ENCODE assay signal across 8 mouse cellular contexts in genomic region chr7:110265796-110266195, GRCm38 (mm10). TPM values are rescaled to one million over a fixed set of nuclear protein-coding genes. Genes with fewer than 3 reads are reported as not detected.
DNase-seq lines count a peak whose midpoint lies in the region; ATAC-seq and TF ChIP-seq lines count a peak whose summit lies in the region.
"Had no signal": no experiment of that assay in that cellular context is flagged by ENCODE, and none has a peak within 500 bp of the region (broad histone marks: within the 10 kb centered on the region; RNA-seq: fewer than 3 reads in every experiment).

No protein-coding gene starts in this region.

- peak overlapping the region; percentile 38; the same call in 1 of the 2 replicates for H3K4me2 ChIP-seq in CH12.LX (ENCODE audit: insufficient read depth, low read depth, poor library complexity, severe bottlenecking)
- H3K4me2 ChIP-seq in heart, embryonic 12.5 days: no peak overlapping the region
- H3K4me2 ChIP-seq: lung, embryonic 15.5 days had no signal

- peak; percentile 88 for DNase-seq in CH12.LX (ENCODE audit: extremely low read depth)
- peak; percentile 89 for DNase-seq in ZHBTc4 (ENCODE audit: low read depth, low spot score)
- DNase-seq in layer of hippocampus, adult 9-10 months (ENCODE audit: low spot score): peak; percentile 77
- peak; percentile 96 for DNase-seq in lung, postnatal 14 days
- DNase-seq in skeletal muscle tissue, adult 2 months (ENCODE audit: low read depth, low spot score): peak; percentile 69

- 0 out of 2 replicates have a peak, but pooled peaks have one; percentile 8 for TF ChIP-seq POLR2A in CH12.LX (IDR thresholded peaks at IDR 0.05; ENCODE audit: low read depth, low read length)

- peak overlapping the region; percentile 68; the same call in 1 of the 2 replicates for H3K27ac ChIP-seq in CH12.LX (ENCODE audit: insufficient read depth, low read depth)
- H3K27ac ChIP-seq in heart, embryonic 12.5 days (ENCODE audit: poor library complexity, severe bottlenecking): no peak overlapping the region
- H3K27ac ChIP-seq: lung, embryonic 15.5 days had no signal

- H3K4me3 ChIP-seq in CH12.LX (replicated peaks in 1 of 3; ENCODE audit: low read depth in 2 of 3, low read length in 2 of 3, poor library complexity in 1 of 3): no peak overlapping the region
- no peak overlapping the region for H3K4me3 ChIP-seq in heart, embryonic 12.5 days
- H3K4me3 ChIP-seq: lung, embryonic 15.5 days had no signal

- dilution Hi-C loops in CH12.LX (cut with MboI; ENCODE audit: extremely low pct_ligation_motif_present, extremely low pct_unique_long_range_greater_than_20kb, low sequenced_read_pairs): no loop called here

- 26% methylated on average over 7 of the region's 7 CpGs for WGBS in heart, embryonic 12.5 days

- peaks cover 49 to 95% of the 10 kb centered on the region in 2 experiments for H3K4me1 ChIP-seq in CH12.LX (ENCODE audit: control insufficient read depth in 1 of 2, insufficient read depth in 2 of 2)
- peaks cover 29% of the 10 kb centered on the region for H3K4me1 ChIP-seq in heart, embryonic 12.5 days (replicated peaks)

- H3K9ac ChIP-seq in CH12.LX (ENCODE audit: insufficient read depth, low read depth): no peak overlapping the region; the same call in 1 of the 2 replicates
- H3K9ac ChIP-seq in heart, embryonic 12.5 days: no peak overlapping the region
- H3K9ac ChIP-seq: lung, embryonic 15.5 days had no signal

- peak; percentile 79 to 93 for TF ChIP-seq CTCF in CH12.LX (conservative IDR thresholded peaks at IDR 0.05 in 1 of 2, IDR thresholded peaks at IDR 0.05 in 1 of 2; ENCODE audit: low read depth in 2 of 2, low read length in 2 of 2)

- peaks cover 48 to 89% of the 10 kb centered on the region in 2 experiments for H3K36me3 ChIP-seq in CH12.LX (replicated peaks in 1 of 2; ENCODE audit: control insufficient read depth in 1 of 2, insufficient read depth in 1 of 2, low read length in 1 of 2)
- peaks cover 21% of the 10 kb centered on the region for H3K36me3 ChIP-seq in heart, embryonic 12.5 days

- H3K9me3 ChIP-seq in CH12.LX (replicated peaks; ENCODE audit: low read length): no peaks in the 10 kb centered on the region
- no peaks in the 10 kb centered on the region for H3K9me3 ChIP-seq in heart, embryonic 12.5 days (replicated peaks)
- H3K9me3 ChIP-seq: lung, embryonic 15.5 days had no signal

- TF ChIP-seq RAD21 in CH12.LX (IDR thresholded peaks at IDR 0.05; ENCODE audit: low read depth, low read length): peak; percentile 86

- TF ChIP-seq EP300 in CH12.LX (IDR thresholded peaks at IDR 0.05; ENCODE audit: low read length): no peak

- peaks cover 64% of the 10 kb centered on the region for H3K79me2 ChIP-seq in CH12.LX (replicated peaks; ENCODE audit: control insufficient read depth, extremely low read depth, insufficient read depth, poor library complexity, severe bottlenecking)

- in situ Hi-C loops in CH12.LX (cut with MboI; ENCODE audit: low pct_ligation_motif_present, low pct_unique_long_range_greater_than_20kb, low sequenced_read_pairs): loop anchor here (10.0 kb wide), 1 partner anchor 101 kb away; no protein-coding TSS in a partner anchor

- H3K27me3 ChIP-seq in CH12.LX (replicated peaks): no peaks in the 10 kb centered on the region
- H3K27me3 ChIP-seq in heart, embryonic 12.5 days (replicated peaks): no peaks in the 10 kb centered on the region
- H3K27me3 ChIP-seq: lung, embryonic 15.5 days had no signal

- ATAC-seq in common myeloid progenitor, adult 5-6 weeks (replicated peaks; ENCODE audit: low read depth, poor library complexity, severe bottlenecking): peak; percentile 78
- 0 out of 2 replicates have a peak, but pooled peaks have one; percentile 45 for ATAC-seq in heart, embryonic 12.5 days (ENCODE audit: insufficient number of reproducible peaks, low FRiP score)

TF ChIP-seq in CH12.LX, 34 proteins besides CTCF, POLR2A, EP300 and RAD21:
- TF ChIP-seq SIN3A (IDR thresholded peaks at IDR 0.05; ENCODE audit: low read length) (peak; percentile 44; the same call in 1 of the 2 replicates), MAZ (IDR thresholded peaks at IDR 0.05; ENCODE audit: low read depth, low read length) (no peak), RCOR1 (conservative IDR thresholded peaks at IDR 0.05; ENCODE audit: low read depth, low read length) (no peak), GABPA (IDR thresholded peaks at IDR 0.05; ENCODE audit: insufficient replicate concordance, low read depth, low read length) (no peak), ZC3H11A (IDR thresholded peaks at IDR 0.05; ENCODE audit: low read depth, low read length) (peak; percentile 15; the same call in 1 of the 2 replicates), MXI1 (IDR thresholded peaks at IDR 0.05; ENCODE audit: low read depth, low read length) (peak; percentile 60; the same call in 1 of the 2 replicates), MAFK (IDR thresholded peaks at IDR 0.05; ENCODE audit: insufficient replicate concordance, low read length) (no peak), HCFC1 (IDR thresholded peaks at IDR 0.05; ENCODE audit: low read depth, low read length) (peak; percentile 28; the same call in 1 of the 2 replicates), MEF2A (IDR thresholded peaks at IDR 0.05; ENCODE audit: borderline replicate concordance, low read depth, low read length) (peak; percentile 50; the same call in 1 of the 2 replicates), CHD1 (IDR thresholded peaks at IDR 0.05; ENCODE audit: low read depth, low read length) (no peak), ZNF384 (IDR thresholded peaks at IDR 0.05; ENCODE audit: low read depth, low read length) (peak; percentile 33; the same call in 1 of the 2 replicates), JUND (conservative IDR thresholded peaks at IDR 0.05; ENCODE audit: low read depth, low read length) (no peak), SMC3 (IDR thresholded peaks at IDR 0.05; ENCODE audit: low read depth, low read length) (peak; percentile 87), ZMIZ1 (IDR thresholded peaks at IDR 0.05; ENCODE audit: low read depth, low read length) (0 out of 2 replicates have a peak, but pooled peaks have one; percentile 13), TCF12 (IDR thresholded peaks at IDR 0.05; ENCODE audit: low read depth, low read length) (no peak), ELF1 (IDR thresholded peaks at IDR 0.05; ENCODE audit: low read depth, low read length) (peak; percentile 38; the same call in 1 of the 2 replicates), NRF1 (IDR thresholded peaks at IDR 0.05; ENCODE audit: low read depth, low read length) (0 out of 2 replicates have a peak, but pooled peaks have one; percentile 19), MAX (IDR thresholded peaks at IDR 0.05; ENCODE audit: low read length) (0 out of 2 replicates have a peak, but pooled peaks have one; percentile 4), TBP (conservative IDR thresholded peaks at IDR 0.05; ENCODE audit: low read depth, low read length) (no peak), USF2 (conservative IDR thresholded peaks at IDR 0.05; ENCODE audit: low read depth, low read length) (no peak; the same call in 1 of the 2 replicates)

RNA-seq across cellular contexts. Expression of gene Swap70, which starts 44.3 kb away (rescaled TPM):
- total RNA-seq in CH12.LX (2012; rRNA removed) (296 and 297 TPM in 2 replicates), CH12.LX (2014; rRNA removed) (398 and 409 TPM in 2 replicates)
- 370 and 388 TPM in 2 replicates for polyA plus RNA-seq in CH12.LX (2012; ENCODE audit: insufficient read length, low read depth)
- 62.2 and 66.2 TPM in 2 replicates for total RNA-seq in common myeloid progenitor, adult 5-6 weeks (2017)
- polyA plus RNA-seq in heart, embryonic 12.5 days (2016; fragmentation: Nextera tagmentation; extraction: Ambion mirVana): 22.6 and 23.1 TPM in 2 replicates
